Mouse (Mus musculus) B cell, adult 67 days (primary cell): ENCODE measurements around the gene Slc6a5. TPM values are rescaled to one million over a fixed set of nuclear protein-coding genes. Genes with fewer than 3 reads are reported as not detected.

ENCODE experiments used
- total RNA-seq, 2 experiments: library from RNA; stranded (reverse); gene quantifications; 4 replicates each; pipeline ENCODE4 v1.2.4; 2023

Gene Slc6a5
- total RNA-seq, result not detected

GRCm38 (mm10) chr7:49909850-49910249 is at the start of gene Slc6a5:
TSS of gene Slc6a5 (plus strand) at chr7:49910146.

GRCm38 (mm10) chr7:49974841-49975440 is 65.0 kb downstream of the Slc6a5 start, which contains the start of gene Nell1:
TSS of gene Nell1 (plus strand) at chr7:49974864.

Other genes with a start within 250 kb of the Slc6a5 start
- 10 to 100 TPM; 10.3 to 12.6 TPM for gene Htatip2, start 151.0 kb upstream of the Slc6a5 start, total RNA-seq
- gene Prmt3, start 131.8 kb upstream of the Slc6a5 start, total RNA-seq, result 10 to 100 TPM; 53.7 to 60.0 TPM
- gene Nell1, start 64.7 kb downstream of the Slc6a5 start, total RNA-seq, result not detected